Comparison of ENCODE assay signal across 10 mouse cellular contexts in the genomic region with DNA sequence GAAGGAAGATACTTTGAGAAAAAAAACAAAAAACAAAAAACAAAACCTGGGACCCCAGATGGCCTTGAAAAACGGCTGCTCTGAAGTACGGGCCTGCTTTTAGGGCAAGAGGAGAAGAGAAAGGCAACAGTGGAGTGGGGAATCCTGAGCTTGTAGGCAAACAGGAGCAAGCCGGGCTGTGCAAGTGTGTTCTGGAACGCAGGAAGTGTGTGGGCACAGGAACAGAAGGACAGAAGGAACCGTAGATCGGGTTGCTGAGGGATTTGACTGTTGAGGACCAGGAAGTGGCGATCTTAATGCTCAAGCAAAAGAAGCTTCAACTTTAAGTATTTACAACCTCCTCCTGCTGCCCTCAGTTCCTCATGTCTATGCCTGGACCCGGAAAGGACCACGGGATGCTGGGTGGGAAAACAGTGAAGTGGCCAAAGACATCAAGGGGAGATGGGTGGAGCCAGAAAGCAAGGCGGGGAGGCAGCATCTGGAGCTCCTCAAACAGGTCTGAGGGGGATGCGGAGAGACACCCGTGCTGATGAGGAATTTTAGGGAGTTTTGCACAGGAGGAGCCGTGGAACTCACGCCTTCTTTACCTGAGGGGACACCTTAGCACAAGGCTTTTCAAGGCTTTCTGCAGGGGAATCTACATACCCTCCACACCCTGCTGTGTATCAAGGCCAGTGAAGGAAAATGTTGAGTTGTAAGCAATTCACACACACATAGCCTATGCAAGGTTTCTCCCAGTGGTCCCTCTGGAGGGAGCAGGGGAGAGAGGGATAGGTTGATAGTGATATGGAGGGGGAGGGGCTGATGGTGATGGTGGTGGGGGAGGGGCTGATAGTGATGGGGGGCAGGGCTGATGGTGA. TPM values are rescaled to one million over a fixed set of nuclear protein-coding genes. Genes with fewer than 3 reads are reported as not detected.
DNase-seq lines count a peak whose midpoint lies in the region; ATAC-seq and TF ChIP-seq lines count a peak whose summit lies in the region.
"Had no signal": no experiment of that assay in that cellular context is flagged by ENCODE, and none has a peak within 500 bp of the region (broad histone marks: within the 10 kb centered on the region; RNA-seq: fewer than 3 reads in every experiment).

No protein-coding gene starts in this region.

- no peak overlapping the region for H3K9ac ChIP-seq in intestine, embryonic 14.5 days (ENCODE audit: low read length)
- no peak overlapping the region for H3K9ac ChIP-seq in intestine, postnatal 0 days (ENCODE audit: low read depth, low read length)
- H3K9ac ChIP-seq in heart, embryonic 14.5 days (ENCODE audit: low read length) = no peak overlapping the region
- H3K9ac ChIP-seq in limb, embryonic 11.5 days (ENCODE audit: low read length) = no peak overlapping the region
- H3K9ac ChIP-seq: forebrain, postnatal 0 days; liver, embryonic 14.5 days had no signal

- WGBS in intestine, embryonic 14.5 days = 23% methylated on average over 14 of the region's 14 CpGs
- 46% methylated on average over 14 of the region's 14 CpGs for WGBS in intestine, postnatal 0 days
- whole genome bisulfite sequencing in heart, embryonic 14.5 days = 39% methylated on average over 14 of the region's 14 CpGs
- whole genome bisulfite sequencing in limb, embryonic 11.5 days = 30% methylated on average over 14 of the region's 14 CpGs
- WGBS in thymus, adult 2 months = 50% methylated on average over 14 of the region's 14 CpGs

- no peaks in the 10 kb centered on the region for H3K9me3 ChIP-seq in intestine, embryonic 14.5 days (ENCODE audit: control insufficient read depth, low read length)
- H3K9me3 ChIP-seq in intestine, postnatal 0 days (ENCODE audit: control insufficient read depth) = no peaks in the 10 kb centered on the region
- no peaks in the 10 kb centered on the region for H3K9me3 ChIP-seq in heart, embryonic 14.5 days (ENCODE audit: control insufficient read depth, low read length)
- H3K9me3 ChIP-seq in limb, embryonic 11.5 days (ENCODE audit: control insufficient read depth, low read length) = no peaks in the 10 kb centered on the region

- no peak for TF ChIP-seq CTCF in intestine, postnatal 0 days (IDR thresholded peaks at IDR 0.05; ENCODE audit: low read depth)
- no peak for TF ChIP-seq CTCF in thymus, adult 2 months (IDR thresholded peaks at IDR 0.05; ENCODE audit: borderline replicate concordance, control insufficient read depth, extremely low read depth, insufficient read depth, low read length, poor library complexity)

- no peaks in the 10 kb centered on the region for H3K27me3 ChIP-seq in intestine, embryonic 14.5 days (replicated peaks; ENCODE audit: control insufficient read depth, insufficient read depth, low read length)
- no peaks in the 10 kb centered on the region for H3K27me3 ChIP-seq in intestine, postnatal 0 days (replicated peaks; ENCODE audit: control insufficient read depth, insufficient read depth, low read length)
- no peaks in the 10 kb centered on the region for H3K27me3 ChIP-seq in heart, embryonic 14.5 days (ENCODE audit: control insufficient read depth, insufficient read depth, low read length)
- no peaks in the 10 kb centered on the region for H3K27me3 ChIP-seq in limb, embryonic 11.5 days (ENCODE audit: control insufficient read depth, insufficient read depth, low read length)
- H3K27me3 ChIP-seq in thymus, adult 2 months (ENCODE audit: control insufficient read depth, insufficient read depth, low read length) = no peaks in the 10 kb centered on the region

- H3K4me1 ChIP-seq in intestine, embryonic 14.5 days (replicated peaks; ENCODE audit: control insufficient read depth, insufficient read depth, low read length) = peaks cover 21% of the 10 kb centered on the region
- peaks cover 8% of the 10 kb centered on the region; the same call in 1 of the 2 replicates for H3K4me1 ChIP-seq in intestine, postnatal 0 days (replicated peaks; ENCODE audit: control insufficient read depth, insufficient read depth, low read length)
- peaks cover 15 to 18% of the 10 kb centered on the region in 2 experiments for H3K4me1 ChIP-seq in heart, embryonic 14.5 days (ENCODE audit: control insufficient read depth in 2 of 2, insufficient read depth in 2 of 2, low read length in 2 of 2)
- H3K4me1 ChIP-seq in limb, embryonic 11.5 days (ENCODE audit: control insufficient read depth, insufficient read depth, low read length) = no peaks in the 10 kb centered on the region
- no peaks in the 10 kb centered on the region; the same call in 1 of the 2 replicates for H3K4me1 ChIP-seq in thymus, adult 2 months (replicated peaks; ENCODE audit: control insufficient read depth, insufficient read depth, low read length)

- no peak for TF ChIP-seq POLR2A in thymus, adult 2 months (IDR thresholded peaks at IDR 0.05; ENCODE audit: control insufficient read depth, extremely low read depth, insufficient read depth, low read length, poor library complexity)

- 0 out of 2 replicates have a peak overlapping the region, but pooled peaks have one; percentile 3 for H3K4me2 ChIP-seq in intestine, embryonic 14.5 days (ENCODE audit: low read length)
- no peak overlapping the region for H3K4me2 ChIP-seq in intestine, postnatal 0 days (replicated peaks; ENCODE audit: low read depth)
- H3K4me2 ChIP-seq in heart, embryonic 14.5 days (ENCODE audit: low read length) = peak overlapping the region; percentile 3; the same call in 1 of the 2 replicates
- H3K4me2 ChIP-seq in limb, embryonic 11.5 days (ENCODE audit: low read depth, severe bottlenecking) = no peak overlapping the region

- no peak overlapping the region for H3K4me3 ChIP-seq in intestine, embryonic 14.5 days (ENCODE audit: low read depth, low read length)
- H3K4me3 ChIP-seq in intestine, postnatal 0 days (ENCODE audit: low read depth, low read length) = no peak overlapping the region
- H3K4me3 ChIP-seq in heart, embryonic 14.5 days (ENCODE audit: control insufficient read depth in 1 of 2, insufficient read depth in 1 of 2, low read depth in 1 of 2, low read length in 2 of 2) = no peak overlapping the region
- no peak overlapping the region for H3K4me3 ChIP-seq in limb, embryonic 11.5 days (ENCODE audit: low read depth, low read length)
- no peak overlapping the region for H3K4me3 ChIP-seq in thymus, adult 2 months (ENCODE audit: control insufficient read depth, insufficient read depth, low read length)

- peak; percentile 62 for DNase-seq in intestine, embryonic 14.5 days (ENCODE audit: low spot score)
- DNase-seq in ES-CJ7 (ENCODE audit: low read depth, low spot score) = peak; percentile 63
- DNase-seq in limb, embryonic 11.5 days (ENCODE audit: low spot score) = peak; percentile 22
- DNase-seq in thymus, adult 2 months = no peak
- no peak for DNase-seq in urinary bladder, postnatal 25 days (ENCODE audit: low spot score)
- no peak for DNase-seq in gastrocnemius, adult 8-10 months (ENCODE audit: low spot score in 2 of 2)
- DNase-seq: forebrain, postnatal 0 days had no signal

- 0 out of 2 replicates have a peak, but pooled peaks have one; percentile 13 for ATAC-seq in intestine, embryonic 14.5 days (replicated peaks; ENCODE audit: low FRiP score, low TSS enrichment, low read depth)
- no peak for ATAC-seq in intestine, postnatal 0 days
- ATAC-seq in heart, embryonic 14.5 days (ENCODE audit: insufficient number of reproducible peaks, insufficient read depth, low FRiP score, low read depth) = no peak
- ATAC-seq in limb, embryonic 11.5 days (ENCODE audit: insufficient number of reproducible peaks, low FRiP score, low TSS enrichment, low read depth) = no peak; the same call in 1 of the 2 replicates
- ATAC-seq: forebrain, postnatal 0 days had no signal

- peak overlapping the region; percentile 47; the same call in 1 of the 2 replicates for H3K27ac ChIP-seq in intestine, embryonic 14.5 days (ENCODE audit: low read depth)
- H3K27ac ChIP-seq in intestine, postnatal 0 days (ENCODE audit: low read depth, low read length) = no peak overlapping the region
- peak overlapping the region; percentile 20 to 50; a peak in 2 of 4 replicates for H3K27ac ChIP-seq in heart, embryonic 14.5 days (replicated peaks in 1 of 2; ENCODE audit: control insufficient read depth in 1 of 2, insufficient read depth in 1 of 2, low read depth in 2 of 2, low read length in 2 of 2)
- H3K27ac ChIP-seq in limb, embryonic 11.5 days (replicated peaks; ENCODE audit: low read depth, low read length) = no peak overlapping the region
- H3K27ac ChIP-seq in thymus, adult 2 months (ENCODE audit: control insufficient read depth, insufficient read depth, low read length) = no peak overlapping the region
- H3K27ac ChIP-seq: liver, embryonic 14.5 days had no signal

- no peaks in the 10 kb centered on the region for H3K36me3 ChIP-seq in intestine, embryonic 14.5 days (ENCODE audit: control insufficient read depth, insufficient read depth, low read length)
- H3K36me3 ChIP-seq in intestine, postnatal 0 days (ENCODE audit: control insufficient read depth, insufficient read depth) = no peaks in the 10 kb centered on the region
- no peaks in the 10 kb centered on the region for H3K36me3 ChIP-seq in heart, embryonic 14.5 days (ENCODE audit: control insufficient read depth, insufficient read depth, low read length)
- no peaks in the 10 kb centered on the region for H3K36me3 ChIP-seq in limb, embryonic 11.5 days (ENCODE audit: control insufficient read depth, insufficient read depth, low read length)
- H3K36me3 ChIP-seq in thymus, adult 2 months (ENCODE audit: control insufficient read depth, insufficient read depth, low read length) = no peaks in the 10 kb centered on the region

RNA-seq across cellular contexts. Expression of a gene that starts 11.2 kb away (rescaled TPM):
- 8.1 and 8.6 TPM in 2 replicates for polyA plus RNA-seq in intestine, embryonic 14.5 days (2014; fragmentation: Nextera tagmentation; extraction: Ambion mirVana)
- polyA plus RNA-seq in intestine, postnatal 0 days (2015; fragmentation: Nextera tagmentation; extraction: Ambion mirVana) = 24.5 and 26.3 TPM in 2 replicates
- polyA plus RNA-seq in heart, embryonic 14.5 days (2014; fragmentation: Nextera tagmentation; extraction: Ambion mirVana) = 34.7 and 41.9 TPM in 2 replicates
- 0.21 and 0.23 TPM in 2 replicates for polyA plus RNA-seq in limb, embryonic 11.5 days (2014; fragmentation: Nextera tagmentation; extraction: Ambion mirVana)
- 4.2 and 5.4 TPM in 2 replicates for polyA plus RNA-seq in thymus, adult 2 months (2012; rRNA removed)
- total RNA-seq in gastrocnemius, adult 8-10 months (2022) = 1 to 10 TPM; 2.2 to 4.5 (median 3.8) TPM

RNA-seq across cellular contexts. Expression of a gene that starts 40.9 kb away (rescaled TPM):
- polyA plus RNA-seq in intestine, embryonic 14.5 days (2014; fragmentation: Nextera tagmentation; extraction: Ambion mirVana) = 0.47 and 0.76 TPM in 2 replicates
- polyA plus RNA-seq in intestine, postnatal 0 days (2015; fragmentation: Nextera tagmentation; extraction: Ambion mirVana) = 0.38 and 0.44 TPM in 2 replicates
- polyA plus RNA-seq in heart, embryonic 14.5 days (2014; fragmentation: Nextera tagmentation; extraction: Ambion mirVana) = 2.7 and 3.0 TPM in 2 replicates
- polyA plus RNA-seq in limb, embryonic 11.5 days (2014; fragmentation: Nextera tagmentation; extraction: Ambion mirVana) = not detected in 2 replicates
- 0.05 TPM in 1 of 2 replicates, not detected in the other for polyA plus RNA-seq in thymus, adult 2 months (2012; rRNA removed)
- total RNA-seq in gastrocnemius, adult 8-10 months (2022) = 1 to 10 TPM; 2.8 to 4.4 (median 3.1) TPM

RNA-seq across cellular contexts. Expression of a gene that starts 41.1 kb away (rescaled TPM):
- polyA plus RNA-seq in intestine, embryonic 14.5 days (2014; fragmentation: Nextera tagmentation; extraction: Ambion mirVana) = 10.8 and 11.1 TPM in 2 replicates
- polyA plus RNA-seq in intestine, postnatal 0 days (2015; fragmentation: Nextera tagmentation; extraction: Ambion mirVana) = 3.9 and 4.1 TPM in 2 replicates
- polyA plus RNA-seq in heart, embryonic 14.5 days (2014; fragmentation: Nextera tagmentation; extraction: Ambion mirVana) = 9.9 and 11.7 TPM in 2 replicates
- 6.0 and 7.6 TPM in 2 replicates for polyA plus RNA-seq in limb, embryonic 11.5 days (2014; fragmentation: Nextera tagmentation; extraction: Ambion mirVana)
- 1.7 and 1.8 TPM in 2 replicates for polyA plus RNA-seq in thymus, adult 2 months (2012; rRNA removed)
- total RNA-seq in gastrocnemius, adult 8-10 months (2022) = 10 to 100 TPM in 3 of 4 experiments, 1 to 10 TPM in 1; 9.6 to 11.0 (median 10.4) TPM

Comparison
In these comparisons a context has a peak if more than half of its experiments do, and no peak if none do; other contexts are left out.
1. H3K27ac ChIP-seq: peak in intestine, embryonic 14.5 days (single experiment) and heart, embryonic 14.5 days (2 of 2); none in intestine, postnatal 0 days (single experiment), limb, embryonic 11.5 days (single experiment) and thymus, adult 2 months (single experiment).
2. H3K4me2 ChIP-seq: peak in intestine, embryonic 14.5 days (single experiment) and heart, embryonic 14.5 days (single experiment); none in intestine, postnatal 0 days (single experiment) and limb, embryonic 11.5 days (single experiment).
3. DNase-seq: peak in intestine, embryonic 14.5 days (single experiment), ES-CJ7 (single experiment) and limb, embryonic 11.5 days (single experiment); none in thymus, adult 2 months (single experiment), urinary bladder, postnatal 25 days (single experiment) and gastrocnemius, adult 8-10 months (0 of 2).